Mouse (Mus musculus): ENCODE results near the gene Exosc2. TPM values are rescaled to one million over a fixed set of nuclear protein-coding genes. Genes with fewer than 3 reads are reported as not detected.

Exosc2 gene
- polyA plus RNA-seq, 1 experiment from 2014 or later, result 44.1 TPM

DNA sequence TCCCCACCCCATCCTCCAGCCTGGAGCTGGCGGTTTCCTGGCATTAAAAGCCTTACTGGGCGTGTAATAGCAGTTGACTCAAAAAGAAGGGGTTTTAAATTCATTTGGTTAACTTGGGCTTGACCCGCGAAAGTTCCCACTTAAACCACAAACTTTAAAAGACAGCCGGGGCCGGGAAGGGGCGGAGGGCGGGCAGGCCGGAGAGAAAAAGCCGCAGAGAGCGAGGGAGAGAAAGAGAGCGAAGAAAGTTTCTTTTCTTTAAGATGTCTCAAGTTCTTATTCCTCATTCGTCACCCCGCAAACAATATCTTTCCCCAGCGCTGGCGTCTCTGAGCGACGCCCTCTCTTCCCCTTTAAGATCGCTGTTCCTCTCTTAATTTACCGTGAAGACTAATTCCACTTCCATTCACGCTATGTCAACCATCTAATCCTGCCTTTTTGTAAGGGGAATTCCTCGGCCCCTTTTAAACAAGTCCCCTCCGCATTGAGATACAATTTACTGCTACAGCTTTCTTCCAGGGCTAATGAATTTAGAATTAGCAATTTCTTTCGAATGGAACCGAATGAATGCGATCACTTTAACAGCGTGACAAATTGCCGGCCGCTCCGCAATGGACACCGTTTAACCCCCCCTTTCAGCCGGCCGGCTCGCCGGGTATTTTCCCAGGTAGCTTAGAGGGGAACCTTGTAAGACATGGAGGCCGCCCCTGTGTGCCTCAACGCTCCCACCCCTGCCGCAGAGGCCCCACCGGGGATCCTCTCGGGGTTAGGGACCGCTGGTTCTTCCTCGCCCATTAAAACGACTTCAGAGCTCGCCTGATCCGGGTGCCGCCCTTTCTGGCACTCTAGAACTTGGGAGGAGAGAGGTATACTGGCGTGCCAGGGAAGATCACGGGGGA, 29.7 kb upstream of the Exosc2 start:
- TF ChIP-seq CTCF (IDR thresholded peaks at IDR 0.05), result no peak
- ATAC-seq, result no peak
- in situ Hi-C loops (cut with MboI; ENCODE audit: low pct_unique_long_range_greater_than_20kb), result no loop called here
- POLR2A ChIA-PET, result no interaction called here
- CTCF ChIA-PET, result no interaction called here
- peaks cover 96% of the 10 kb centered on the region for H3K27me3 ChIP-seq
- DNase-seq (ENCODE audit: low read depth, low spot score), result no peak

DNA sequence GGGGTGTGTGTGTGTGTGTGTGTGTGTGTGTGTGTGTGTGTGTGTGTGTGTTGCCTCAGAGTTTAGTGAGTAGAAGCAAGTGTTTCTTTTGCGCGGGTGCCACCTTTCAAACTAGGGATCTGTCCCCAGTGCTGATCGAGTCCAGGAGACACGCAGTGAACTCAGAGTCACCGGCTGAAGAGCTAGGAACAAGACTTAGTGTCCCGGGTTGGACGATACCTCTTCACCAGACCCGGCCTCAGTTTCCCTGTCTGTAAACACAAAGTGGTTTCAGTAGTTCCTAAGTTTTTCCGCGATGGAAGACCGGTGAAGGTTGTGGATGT, 29.0 kb upstream of the Exosc2 start:
- ChIA-PET POLR2A (no interaction called here), CTCF (no interaction called here)
- H3K27me3 ChIP-seq, result peaks cover 96% of the 10 kb centered on the region
- ATAC-seq, result no peak
- no peak for TF ChIP-seq CTCF (IDR thresholded peaks at IDR 0.05)
- no peak for DNase-seq (ENCODE audit: low read depth, low spot score)
- in situ Hi-C loops (cut with MboI; ENCODE audit: low pct_unique_long_range_greater_than_20kb), result no loop called here

DNA sequence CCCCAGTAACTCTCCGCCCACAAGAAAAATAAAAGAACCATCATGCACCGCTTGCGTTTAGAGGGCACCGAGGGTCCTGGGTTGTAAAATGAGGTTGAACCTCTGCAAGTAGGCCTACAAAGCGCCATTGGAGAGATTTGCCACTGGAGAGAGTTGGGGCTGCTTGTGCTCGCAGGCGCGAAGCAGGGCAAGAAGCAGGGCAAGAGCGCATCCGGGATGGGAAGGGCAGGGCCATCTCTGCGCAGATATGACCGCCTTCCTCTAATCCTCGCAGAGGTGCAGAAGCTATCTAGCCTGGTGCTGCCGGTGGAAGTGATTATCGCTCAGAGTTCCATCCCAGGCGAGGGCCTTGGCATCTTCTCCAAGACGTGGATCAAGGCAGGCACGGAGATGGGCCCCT, 28.6 kb upstream of the Exosc2 start:
- in situ Hi-C loops (cut with MboI; ENCODE audit: low pct_unique_long_range_greater_than_20kb), result no loop called here

DNA sequence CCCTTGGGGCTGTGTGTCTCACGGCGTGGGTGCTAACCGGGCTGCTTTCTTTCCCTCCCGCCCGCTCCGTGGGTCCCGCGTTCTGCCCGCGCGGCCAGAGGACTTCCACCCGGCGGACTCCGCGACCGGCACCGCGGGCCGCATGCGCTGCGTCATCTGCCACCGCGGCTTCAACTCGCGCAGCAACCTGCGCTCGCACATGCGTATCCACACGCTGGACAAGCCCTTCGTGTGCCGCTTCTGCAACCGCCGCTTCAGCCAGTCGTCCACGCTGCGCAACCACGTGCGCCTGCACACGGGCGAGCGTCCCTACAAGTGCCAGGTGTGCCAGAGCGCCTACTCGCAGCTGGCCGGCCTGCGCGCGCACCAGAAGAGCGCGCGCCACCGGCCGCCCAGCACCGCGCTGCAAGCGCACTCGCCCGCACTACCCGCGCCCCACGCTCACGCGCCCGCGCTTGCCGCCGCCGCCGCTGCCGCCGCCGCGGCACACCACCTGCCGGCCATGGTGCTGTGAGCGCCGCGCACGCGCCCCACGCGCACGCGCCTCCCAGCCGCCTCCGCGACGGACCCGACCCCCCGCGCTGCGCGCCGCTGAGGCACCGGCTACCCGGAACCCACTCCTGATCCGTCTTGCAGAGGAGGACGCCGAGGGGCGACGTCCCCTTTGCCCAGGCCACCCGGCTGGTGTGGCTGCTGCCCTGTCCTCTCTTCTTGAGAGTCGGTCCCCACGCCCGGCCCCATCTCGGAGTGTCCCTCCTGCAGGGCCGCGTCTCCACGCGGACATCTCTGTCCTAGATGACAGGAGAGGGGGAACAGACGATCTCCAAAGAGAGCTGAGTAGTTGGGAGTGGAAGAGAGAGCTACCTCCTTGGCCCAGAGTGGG, 16.3 kb upstream of the Exosc2 start:
- POLR2A ChIA-PET, result no interaction called here
- ATAC-seq, result no peak
- in situ Hi-C loops (cut with MboI; ENCODE audit: low pct_unique_long_range_greater_than_20kb), result no loop called here
- no peak for TF ChIP-seq CTCF (IDR thresholded peaks at IDR 0.05)
- CTCF ChIA-PET, result no interaction called here
- H3K27me3 ChIP-seq, result peaks cover 72% of the 10 kb centered on the region
- DNase-seq (ENCODE audit: low read depth, low spot score), result no peak

More for the DNA sequence above, 28.6 kb upstream of the Exosc2 start:
- ATAC-seq (no peak), DNase-seq (ENCODE audit: low read depth, low spot score) (no peak)
- POLR2A ChIA-PET, result no interaction called here
- peaks cover 96% of the 10 kb centered on the region for H3K27me3 ChIP-seq
- CTCF ChIA-PET, result no interaction called here
- TF ChIP-seq CTCF (IDR thresholded peaks at IDR 0.05), result no peak

DNA sequence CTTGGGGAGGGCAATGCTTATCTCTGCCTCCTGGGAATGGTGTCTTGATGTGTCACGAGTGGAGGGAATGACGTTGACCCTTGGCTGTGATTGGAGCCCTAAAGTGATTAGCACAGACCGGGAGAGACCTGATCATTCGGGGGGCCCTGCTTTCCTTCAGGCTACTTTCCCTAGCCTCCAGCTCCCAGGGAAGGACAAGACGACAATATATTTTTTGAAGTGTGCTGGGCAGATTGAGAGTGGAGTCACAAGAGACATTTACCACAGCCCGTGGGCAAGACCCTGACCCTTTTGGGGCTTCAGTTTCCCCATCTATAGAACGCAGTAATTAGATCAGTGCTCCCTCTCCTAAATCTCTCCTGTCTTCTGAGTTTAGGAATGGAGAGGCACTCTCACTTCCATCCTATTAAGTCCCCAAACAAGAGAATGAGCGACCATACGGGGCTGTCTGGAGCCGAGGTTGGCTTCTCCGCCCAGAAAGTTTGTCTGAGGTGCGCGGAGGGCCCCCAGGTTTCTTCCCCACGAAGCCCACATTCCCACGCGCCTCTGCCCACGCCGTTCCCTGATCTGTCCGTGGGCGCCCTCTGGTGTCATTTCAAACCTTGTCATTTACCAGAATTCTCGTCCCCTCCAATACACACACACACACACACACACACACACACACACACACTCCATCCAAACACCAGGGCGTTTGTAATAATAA, 15.5 kb upstream of the Exosc2 start:
- no peak for DNase-seq (ENCODE audit: low read depth, low spot score)
- H3K27me3 ChIP-seq, result peaks cover 68% of the 10 kb centered on the region
- POLR2A ChIA-PET, result no interaction called here

DNA sequence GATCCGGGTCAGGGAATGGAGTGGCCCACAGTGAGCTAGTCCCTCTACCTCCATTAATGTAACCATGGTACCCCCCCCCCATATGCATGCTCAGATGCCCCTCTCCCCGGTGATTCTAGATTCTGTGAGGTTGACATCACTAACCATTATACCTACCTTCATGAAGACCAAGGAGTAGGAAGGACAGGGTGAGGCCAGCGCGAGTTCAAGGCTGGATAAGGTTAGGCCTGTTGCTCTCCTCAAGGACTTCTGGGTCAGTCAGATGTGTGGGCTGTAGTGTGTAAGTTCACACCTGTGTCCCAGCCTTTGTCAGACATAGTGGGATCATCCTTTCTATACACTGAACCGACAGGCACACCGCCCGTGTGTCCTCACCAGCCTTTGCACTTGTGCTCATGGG, 14.1 kb upstream of the Exosc2 start:
- CTCF ChIA-PET, result no interaction called here
- TF ChIP-seq CTCF (IDR thresholded peaks at IDR 0.05), result no peak
- peaks cover 68% of the 10 kb centered on the region for H3K27me3 ChIP-seq
- POLR2A ChIA-PET, result no interaction called here
- DNase-seq (ENCODE audit: low read depth, low spot score) (no peak), ATAC-seq (no peak)
- in situ Hi-C loops (cut with MboI; ENCODE audit: low pct_unique_long_range_greater_than_20kb), result loop anchor here (5.0 kb wide), 1 partner anchor 174 kb away; no protein-coding TSS in a partner anchor

More for the DNA sequence above, 15.5 kb upstream of the Exosc2 start:
- in situ Hi-C loops (cut with MboI; ENCODE audit: low pct_unique_long_range_greater_than_20kb), result loop anchor here (5.0 kb wide), 1 partner anchor 173 kb away; no protein-coding TSS in a partner anchor
- no peak for ATAC-seq
- peak; percentile 62 for TF ChIP-seq CTCF (IDR thresholded peaks at IDR 0.05)
- CTCF ChIA-PET, result no interaction called here

DNA sequence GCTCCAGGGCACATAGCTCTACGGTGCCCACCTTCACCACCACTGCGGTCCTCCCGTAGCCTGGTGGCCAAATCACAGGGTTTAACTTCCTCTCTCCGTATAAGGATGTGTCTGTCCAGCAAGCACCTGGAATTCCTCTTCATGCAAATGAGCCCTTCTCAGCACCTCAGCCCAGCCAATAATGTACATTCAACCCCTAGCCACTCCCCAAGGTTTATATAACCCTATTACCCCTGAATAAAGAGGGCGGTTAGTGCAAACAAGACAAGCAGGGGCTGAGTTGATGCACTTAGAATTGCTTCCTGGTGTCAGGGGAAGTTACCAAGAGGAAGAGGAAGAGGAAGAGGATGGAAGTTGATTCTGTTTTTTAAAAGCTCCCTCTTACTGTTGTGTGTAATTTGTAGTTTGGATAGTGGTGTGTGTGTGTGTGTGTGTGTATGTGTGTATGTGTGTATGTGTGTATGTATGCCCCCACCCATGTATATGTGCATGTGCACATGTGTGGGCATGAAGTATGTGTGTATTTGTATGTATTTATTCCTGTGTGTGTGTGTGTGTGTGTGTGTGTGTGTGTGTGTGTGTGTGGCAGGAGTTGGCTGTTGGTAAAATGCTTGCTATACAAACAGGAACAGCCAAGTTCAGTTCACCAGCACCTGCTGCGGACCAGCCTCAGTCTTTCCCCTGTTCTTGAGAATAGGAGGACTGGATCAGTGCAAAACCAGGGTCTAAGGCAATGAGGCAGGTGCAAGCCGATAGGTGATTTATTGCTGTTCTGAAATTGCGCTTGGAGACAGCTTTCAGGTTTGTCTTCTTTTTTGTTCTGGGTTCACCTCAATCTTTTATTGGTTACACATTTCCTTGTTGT, 7.3 kb upstream of the Exosc2 start:
- no peak for TF ChIP-seq CTCF (IDR thresholded peaks at IDR 0.05)
- ChIA-PET CTCF (no interaction called here), POLR2A (no interaction called here)
- peaks cover 32% of the 10 kb centered on the region for H3K27me3 ChIP-seq
- in situ Hi-C loops (cut with MboI; ENCODE audit: low pct_unique_long_range_greater_than_20kb), result no loop called here
- DNase-seq (ENCODE audit: low read depth, low spot score), result no peak
- ATAC-seq, result no peak

DNA sequence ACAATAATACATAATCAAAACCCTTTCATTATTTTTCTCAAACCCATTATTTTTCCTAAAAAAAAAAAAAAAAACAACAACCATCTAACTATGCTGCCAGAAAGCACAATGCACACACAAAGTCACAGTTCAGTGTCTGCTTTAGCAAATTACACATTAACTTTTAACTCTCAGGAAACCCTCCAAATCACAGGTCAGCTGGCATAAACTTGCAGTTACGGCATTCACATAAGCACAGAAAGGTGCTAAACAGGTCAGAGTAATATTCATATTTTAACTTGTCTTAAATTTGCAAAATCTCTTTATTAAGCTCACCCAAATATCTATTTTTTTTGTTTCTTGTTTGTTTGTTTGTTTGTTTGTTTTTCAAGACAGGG, 6.7 kb upstream of the Exosc2 start:
- no peak for DNase-seq (ENCODE audit: low read depth, low spot score)
- H3K27me3 ChIP-seq, result peaks cover 26% of the 10 kb centered on the region
- no peak for TF ChIP-seq CTCF (IDR thresholded peaks at IDR 0.05)
- in situ Hi-C loops (cut with MboI; ENCODE audit: low pct_unique_long_range_greater_than_20kb), result no loop called here
- CTCF ChIA-PET, result no interaction called here
- ATAC-seq, result no peak
- POLR2A ChIA-PET, result interaction anchor here (0.7 kb wide), 1 partner anchor 706 kb away, joined by 5 read pairs; no protein-coding TSS in a partner anchor

DNA sequence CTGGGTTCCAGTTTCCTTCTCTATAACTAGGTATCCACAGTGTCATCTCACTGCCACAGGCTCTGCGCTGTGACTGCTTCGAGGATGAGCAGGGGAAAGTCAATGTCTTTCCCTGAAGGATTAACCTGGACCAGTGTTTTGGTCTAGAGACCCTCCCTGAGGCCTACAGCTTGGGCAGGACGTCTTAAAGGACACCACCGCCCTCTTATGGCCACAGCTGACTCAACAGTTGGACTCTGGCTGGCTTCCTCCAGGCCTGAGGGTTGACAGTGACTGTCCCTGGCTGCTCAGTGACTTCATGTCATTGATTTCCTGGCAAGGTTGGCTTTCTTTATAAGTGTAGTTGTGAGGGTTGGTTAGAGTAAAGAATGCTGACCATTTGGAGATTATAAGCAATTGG, 3.2 kb upstream of the Exosc2 start:
- TF ChIP-seq CTCF (IDR thresholded peaks at IDR 0.05), result peak; percentile 70
- DNase-seq (ENCODE audit: low read depth, low spot score), result no peak
- ATAC-seq, result no peak
- ChIA-PET POLR2A (no interaction called here), CTCF (no interaction called here)
- in situ Hi-C loops (cut with MboI; ENCODE audit: low pct_unique_long_range_greater_than_20kb), result no loop called here
- H3K27me3 ChIP-seq, result peaks cover 4% of the 10 kb centered on the region

DNA sequence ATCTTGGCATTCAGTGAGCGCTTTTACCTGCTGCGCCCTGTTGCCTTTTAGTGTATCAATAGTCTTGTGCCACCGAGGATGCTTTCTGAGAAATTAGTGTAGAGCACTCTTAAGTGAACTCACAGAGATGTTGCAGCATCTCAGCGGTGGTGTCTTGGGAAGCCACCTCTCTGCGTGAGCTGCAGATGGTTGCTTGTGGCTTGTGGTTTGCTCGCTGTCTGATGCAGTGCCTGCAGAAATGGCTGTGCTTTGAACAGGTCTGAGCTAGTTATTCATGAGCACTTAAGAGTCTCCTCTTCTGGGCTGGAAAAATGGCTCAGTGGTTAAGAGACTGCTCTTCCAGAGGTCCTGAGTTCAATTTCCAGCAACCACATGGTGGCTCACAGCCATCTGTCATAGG, 8.1 kb downstream of the Exosc2 start:
- no peak for ATAC-seq
- in situ Hi-C loops (cut with MboI; ENCODE audit: low pct_unique_long_range_greater_than_20kb), result no loop called here
- H3K27me3 ChIP-seq, result no peaks in the 10 kb centered on the region
- TF ChIP-seq CTCF (IDR thresholded peaks at IDR 0.05), result no peak
- POLR2A ChIA-PET, result no interaction called here
- CTCF ChIA-PET, result no interaction called here
- no peak for DNase-seq (ENCODE audit: low read depth, low spot score)
